Mouse (Mus musculus): ENCODE data around the gene B3gnt3.

The B3gnt3 gene

DNA sequence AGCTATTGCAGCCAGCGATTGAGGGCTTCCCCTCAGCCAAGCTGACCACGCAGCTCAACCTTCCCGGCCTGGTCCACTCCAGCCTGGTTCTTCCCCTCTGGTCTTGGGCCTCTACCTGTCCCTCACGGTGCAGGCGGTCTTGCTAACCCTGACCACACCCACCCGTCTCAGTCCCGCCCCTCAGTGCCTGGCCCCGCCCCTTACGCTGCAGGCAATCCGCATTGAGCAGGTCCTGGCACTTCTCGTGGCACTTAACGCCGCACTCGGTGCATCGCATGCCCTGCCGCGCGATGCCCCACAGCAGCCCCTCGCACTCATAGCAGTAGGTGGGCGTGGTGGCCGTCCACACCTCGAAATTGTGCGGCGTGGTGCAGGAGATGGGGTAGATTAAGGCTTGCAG lies 47.0 kb downstream of the B3gnt3 start:
- CTCF ChIA-PET = no interaction called here

GRCm38 (mm10) chr8:71645510-71645909 lies 56.1 kb downstream of the B3gnt3 start:
- CTCF ChIA-PET = no interaction called here

All from spleen, embryonic (tissue).